Mouse (Mus musculus): ENCODE results near the gene Slc35g1.
"Not testable (repeated sequence)": the region's sequence is repeated elsewhere in the genome, so short reads cannot be mapped to it uniquely, and the experiment has no call there.

The Slc35g1 gene

DNA sequence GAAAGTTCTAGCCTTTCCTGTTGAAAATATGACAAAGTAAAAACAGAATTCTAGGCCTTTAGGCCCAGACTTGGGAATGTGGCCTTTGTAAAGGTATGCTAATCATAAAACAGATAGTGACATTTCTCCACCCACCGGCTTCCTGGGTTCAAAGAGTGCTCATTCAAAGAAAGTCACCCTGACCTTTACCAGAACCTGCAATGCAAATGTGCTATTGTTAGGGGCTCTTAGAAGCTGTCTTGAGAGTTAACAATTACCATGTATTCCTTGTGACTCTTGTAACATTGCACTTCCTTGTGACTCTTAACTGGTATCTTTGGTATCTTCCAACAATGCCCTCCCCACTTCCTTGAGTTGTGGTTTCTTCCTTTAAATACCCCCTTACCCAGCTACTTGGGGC lies 8.8 kb upstream of the Slc35g1 start:
- in situ Hi-C loops (cut with MboI; ENCODE audit: low sequenced_read_pairs), result not testable (repeated sequence)

DNA sequence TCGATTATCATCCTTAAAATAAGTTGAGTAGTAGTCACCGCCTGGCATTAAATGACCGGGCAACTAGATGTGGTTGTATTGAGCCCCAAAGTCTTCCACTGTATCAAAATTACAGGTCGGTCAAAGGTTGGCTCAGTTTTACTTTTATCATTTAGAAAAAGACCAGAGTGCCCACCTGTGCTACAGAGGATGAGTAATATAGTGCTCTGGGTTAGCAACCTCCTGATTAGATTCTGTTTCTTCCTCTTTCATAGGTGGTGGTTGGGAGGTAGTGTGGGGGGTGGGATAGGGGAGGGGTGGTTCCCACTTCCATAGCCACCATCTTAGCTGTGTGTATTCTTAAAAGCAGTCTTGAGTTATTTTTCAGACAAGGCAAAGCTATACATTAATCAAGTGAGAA lies 7.9 kb upstream of the Slc35g1 start:
- in situ Hi-C loops (cut with MboI; ENCODE audit: low sequenced_read_pairs), result no loop called here

DNA sequence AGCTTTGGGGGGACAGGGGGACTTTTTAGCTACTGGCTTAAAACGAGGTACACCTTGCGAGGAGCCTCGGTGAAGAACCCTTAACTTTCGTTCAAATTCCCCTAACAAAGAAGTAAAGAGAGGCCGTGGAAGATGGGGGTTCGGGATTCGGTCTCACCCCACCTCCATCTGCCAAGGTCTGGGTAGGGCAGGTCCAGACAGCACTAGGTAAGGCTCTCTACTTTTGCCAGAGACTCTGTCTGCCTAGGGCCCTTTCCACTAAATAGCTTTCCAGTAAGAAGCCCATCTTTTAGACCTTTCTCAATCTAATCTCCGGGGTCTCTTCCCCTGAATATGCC lies 822 bp downstream of the Slc35g1 start:
- in situ Hi-C loops (cut with MboI; ENCODE audit: low sequenced_read_pairs), result no loop called here

DNA sequence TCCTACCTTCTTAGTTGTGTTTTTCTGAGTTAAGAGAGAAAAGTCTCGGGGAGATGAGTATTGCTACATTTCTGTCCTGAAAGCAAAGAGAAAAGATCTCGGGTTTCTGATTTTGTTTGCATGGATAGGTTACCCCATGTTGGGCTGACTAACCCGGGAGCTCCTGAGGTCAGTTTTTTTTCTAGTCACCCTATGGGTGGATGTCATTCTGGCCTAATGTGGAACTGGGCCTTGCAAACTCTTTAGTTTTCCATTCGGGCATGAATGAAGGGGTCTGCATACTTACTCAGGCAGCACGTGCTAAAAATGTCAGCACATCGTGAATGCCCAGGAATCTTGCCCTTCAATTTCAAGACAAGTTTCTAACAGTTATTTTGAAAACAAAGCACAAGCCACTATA lies 1.2 kb downstream of the Slc35g1 start:
- in situ Hi-C loops (cut with MboI; ENCODE audit: low sequenced_read_pairs), result no loop called here

DNA sequence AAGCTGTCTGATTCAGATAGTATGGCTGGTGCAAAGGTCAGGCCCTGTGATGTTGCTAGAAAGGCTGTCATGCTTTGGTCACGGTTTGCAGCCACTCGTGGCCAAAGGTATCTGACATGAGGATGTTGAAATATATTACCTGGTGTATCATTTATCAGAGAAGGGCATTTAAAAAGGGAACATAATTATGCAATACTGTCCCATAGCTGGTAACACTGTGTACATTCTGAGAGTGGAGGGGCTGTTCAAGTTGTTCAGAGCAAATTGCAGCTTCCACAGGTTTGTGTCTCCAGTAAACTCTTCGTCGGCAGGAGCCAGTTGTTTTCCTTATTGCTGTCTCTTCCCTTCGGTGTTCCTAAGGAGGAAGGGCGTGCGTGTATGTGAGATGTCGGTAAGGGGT lies 3.2 kb downstream of the Slc35g1 start:
- in situ Hi-C loops (cut with MboI; ENCODE audit: low sequenced_read_pairs), result no loop called here

DNA sequence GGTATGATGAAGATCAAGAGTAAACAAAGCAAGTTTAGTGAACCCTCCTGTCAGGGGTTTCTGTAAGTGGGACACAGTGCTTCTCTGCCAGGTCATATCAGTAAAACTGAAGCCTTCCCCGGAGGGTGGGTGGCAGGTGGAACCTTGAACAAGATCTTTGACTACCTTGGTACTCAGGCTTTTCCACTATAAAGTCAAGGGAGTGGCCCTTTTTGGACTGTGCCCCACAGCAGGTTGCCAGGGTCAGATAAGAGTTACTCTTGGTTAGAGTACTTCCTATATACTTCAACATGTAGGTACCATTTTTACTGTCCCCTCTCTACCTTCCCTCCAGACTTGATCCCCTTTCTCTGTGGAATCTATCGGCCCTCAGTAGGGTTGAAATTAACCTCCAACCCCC lies 5.1 kb downstream of the Slc35g1 start:
- in situ Hi-C loops (cut with MboI; ENCODE audit: low sequenced_read_pairs), result no loop called here

DNA sequence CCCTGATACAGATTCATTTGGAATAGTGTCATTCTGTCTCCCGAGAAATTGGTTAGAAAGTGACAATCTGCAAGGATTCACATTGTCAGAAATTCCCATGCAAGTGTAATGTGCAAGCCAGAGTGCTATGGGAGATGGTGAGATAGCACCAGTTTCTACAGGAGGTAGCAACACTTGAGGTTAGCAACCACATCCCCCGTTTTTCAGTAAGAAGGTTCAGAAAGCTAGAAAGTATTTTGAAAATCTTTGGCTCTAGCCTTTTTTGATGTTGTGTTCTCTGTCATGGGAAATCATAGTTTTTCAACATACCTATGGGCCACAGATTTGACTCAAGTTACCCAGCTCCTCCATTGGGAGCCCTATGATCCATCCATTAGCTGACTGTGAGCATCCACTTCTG lies 5.6 kb downstream of the Slc35g1 start:
- in situ Hi-C loops (cut with MboI; ENCODE audit: low sequenced_read_pairs), result no loop called here

DNA sequence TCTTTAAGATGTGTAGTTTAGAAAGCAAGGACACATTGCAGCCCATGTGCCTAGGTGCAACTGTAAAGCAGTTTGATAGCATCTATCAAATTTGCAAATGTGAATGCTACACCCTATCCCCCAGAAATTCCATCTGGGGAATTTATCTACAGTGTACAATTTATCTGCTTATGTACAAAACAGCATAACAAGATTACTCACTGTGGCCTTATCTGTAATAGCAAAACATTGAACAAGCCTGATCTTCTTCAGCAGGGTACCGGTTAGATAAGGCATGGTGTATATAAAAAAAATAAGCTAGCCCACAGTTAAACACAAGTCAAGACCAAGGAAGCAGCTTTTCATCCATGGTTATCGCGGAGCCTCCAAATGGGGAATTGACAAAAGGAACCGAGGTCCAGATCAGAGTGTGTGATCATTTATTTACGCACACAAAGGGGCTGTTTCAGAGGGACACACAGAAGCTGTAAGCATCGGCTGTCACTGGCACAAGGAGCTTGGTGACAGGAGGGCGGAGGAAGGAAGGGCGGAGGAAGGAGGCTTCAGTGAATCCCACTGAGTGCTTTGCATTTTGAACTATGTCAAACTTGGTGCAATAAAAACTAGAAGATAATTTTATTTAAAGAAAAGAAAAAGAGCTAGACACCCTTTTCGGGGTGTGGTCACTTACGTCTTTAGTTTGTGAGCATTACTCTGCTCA lies 14.7 kb downstream of the Slc35g1 start:
- in situ Hi-C loops (cut with MboI; ENCODE audit: low sequenced_read_pairs), result no loop called here

DNA sequence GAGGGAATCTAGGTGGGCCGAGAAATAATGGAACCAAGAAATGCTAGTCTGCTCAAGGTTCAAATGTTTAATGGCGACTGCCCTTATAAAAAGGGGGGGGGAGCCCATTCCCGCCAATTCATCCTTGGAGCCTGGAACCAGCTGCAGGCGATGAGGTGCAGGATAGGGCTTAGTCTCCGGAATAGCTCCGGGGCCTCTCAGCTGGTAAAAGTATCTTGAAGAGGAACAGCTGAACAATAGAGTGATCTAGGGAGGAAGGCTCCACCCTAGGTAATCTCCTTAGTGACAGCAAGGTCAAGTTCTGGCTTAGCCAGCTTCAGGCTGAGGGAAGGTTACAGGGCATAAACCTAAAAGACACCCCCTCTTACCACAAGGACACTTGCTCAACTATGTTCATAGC lies 18.1 kb downstream of the Slc35g1 start:
- in situ Hi-C loops (cut with MboI; ENCODE audit: low sequenced_read_pairs), result no loop called here

DNA sequence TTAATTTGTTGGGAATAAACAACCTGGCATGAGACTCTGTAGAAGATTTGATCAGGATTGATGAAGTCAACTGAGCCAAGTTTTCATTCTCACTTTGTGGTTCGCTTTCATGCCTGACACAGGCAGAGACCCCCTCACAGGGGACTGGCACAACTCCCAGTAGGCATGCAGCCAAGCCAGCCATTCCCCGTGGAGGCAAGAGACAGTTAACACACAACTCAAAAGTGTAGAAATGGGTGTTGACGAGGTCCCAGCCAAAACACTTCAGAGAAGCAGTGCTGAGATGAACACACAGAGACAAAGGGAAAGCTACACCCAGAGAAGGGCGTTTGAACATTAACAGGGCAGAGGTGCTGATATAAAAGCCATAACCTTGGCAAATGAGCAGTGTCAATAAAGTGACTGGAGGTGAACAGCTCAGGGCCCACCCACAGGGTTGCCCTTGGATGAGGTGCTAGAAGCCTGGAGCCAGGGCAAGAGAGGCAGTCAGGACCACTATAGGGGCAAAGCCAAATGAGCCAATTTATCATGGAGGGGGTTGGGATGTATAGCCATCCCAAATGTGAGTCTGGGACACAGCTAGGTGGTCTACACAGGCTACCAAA lies 23.1 kb downstream of the Slc35g1 start:
- in situ Hi-C loops (cut with MboI; ENCODE audit: low sequenced_read_pairs), result no loop called here

DNA sequence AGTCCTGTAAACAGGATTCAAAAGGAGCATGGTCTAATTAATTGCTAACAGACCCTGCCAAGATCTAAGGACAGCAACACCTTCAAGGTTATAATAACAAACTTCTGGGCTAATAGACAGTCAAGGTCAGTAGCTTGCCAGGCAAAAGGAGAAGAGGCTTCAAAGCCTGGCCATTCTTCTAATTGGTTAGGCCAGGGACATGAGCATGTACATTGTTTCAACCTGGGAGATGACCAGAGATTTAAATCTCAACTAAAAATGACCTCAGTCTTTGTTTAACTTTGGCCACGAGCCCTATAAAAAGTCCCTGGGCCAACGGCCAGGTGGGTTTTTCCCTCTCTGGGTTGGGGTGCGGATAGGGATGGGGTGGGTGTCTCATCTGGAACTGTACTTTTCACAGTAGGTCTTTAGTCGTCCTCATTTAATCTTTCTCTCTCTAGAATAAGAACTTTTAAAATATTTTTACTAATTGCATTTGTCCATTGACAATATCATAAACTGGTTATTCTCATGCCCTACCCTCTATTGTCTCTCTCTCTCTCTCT lies 25.0 kb downstream of the Slc35g1 start:
- in situ Hi-C loops (cut with MboI; ENCODE audit: low sequenced_read_pairs), result no loop called here

DNA sequence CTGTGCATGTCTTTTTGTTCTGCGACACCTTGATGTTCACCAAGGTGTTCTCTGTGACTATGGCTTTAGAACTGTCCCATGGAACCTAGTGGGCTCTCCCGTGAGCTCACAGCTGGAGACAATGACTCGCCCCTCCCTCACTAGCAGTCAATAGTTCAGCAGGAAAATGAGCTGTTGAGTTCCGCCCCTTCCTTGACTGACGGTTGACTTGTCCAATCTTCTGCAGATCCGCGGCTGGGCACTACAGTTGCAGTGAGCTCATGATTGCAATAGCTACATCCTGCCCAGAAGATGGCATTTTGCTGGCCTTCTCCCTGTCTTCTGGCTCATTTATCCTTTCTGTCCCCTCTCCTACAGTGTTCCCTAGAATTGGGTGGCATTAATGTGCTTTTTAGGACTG lies 25.7 kb downstream of the Slc35g1 start:
- in situ Hi-C loops (cut with MboI; ENCODE audit: low sequenced_read_pairs), result no loop called here

DNA sequence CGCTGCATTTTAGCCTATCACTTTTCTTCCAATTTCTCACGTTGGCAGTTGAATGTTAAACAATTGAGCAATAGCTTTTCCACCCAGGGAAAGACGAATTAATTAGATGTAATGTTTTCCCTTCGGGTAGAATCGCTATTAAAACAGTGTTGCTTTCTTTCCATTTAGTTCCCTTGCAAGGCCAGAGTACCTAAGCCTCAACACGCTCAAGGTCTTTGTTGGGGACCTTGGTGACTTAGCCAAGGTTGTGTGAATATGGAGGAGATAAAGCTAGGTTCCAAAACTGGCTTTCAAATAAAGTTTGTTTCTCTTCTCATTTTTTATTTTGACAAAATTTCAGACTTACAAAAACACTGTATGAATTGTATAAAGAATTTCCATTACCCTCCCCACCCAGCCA lies 27.1 kb downstream of the Slc35g1 start:
- in situ Hi-C loops (cut with MboI; ENCODE audit: low sequenced_read_pairs), result no loop called here

DNA sequence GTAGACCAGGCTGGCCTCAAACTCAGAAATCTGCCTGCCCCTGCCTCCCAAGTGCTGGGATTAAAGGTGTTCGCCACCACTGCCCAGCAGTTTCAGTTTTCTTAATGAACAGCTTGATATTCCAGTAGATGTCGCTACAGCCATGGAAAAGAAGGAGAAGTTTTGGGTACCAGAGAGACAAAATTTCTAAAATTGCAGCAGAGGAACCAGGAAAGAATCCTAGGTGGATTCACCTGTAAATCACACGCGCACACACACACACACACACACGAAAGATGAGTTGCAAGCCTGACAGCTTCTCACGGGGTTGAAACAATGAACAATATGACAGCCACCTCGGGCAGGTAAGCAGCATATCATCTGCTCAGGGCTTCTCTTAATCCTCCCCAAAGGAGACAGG lies 28.1 kb downstream of the Slc35g1 start:
- in situ Hi-C loops (cut with MboI; ENCODE audit: low sequenced_read_pairs), result no loop called here

DNA sequence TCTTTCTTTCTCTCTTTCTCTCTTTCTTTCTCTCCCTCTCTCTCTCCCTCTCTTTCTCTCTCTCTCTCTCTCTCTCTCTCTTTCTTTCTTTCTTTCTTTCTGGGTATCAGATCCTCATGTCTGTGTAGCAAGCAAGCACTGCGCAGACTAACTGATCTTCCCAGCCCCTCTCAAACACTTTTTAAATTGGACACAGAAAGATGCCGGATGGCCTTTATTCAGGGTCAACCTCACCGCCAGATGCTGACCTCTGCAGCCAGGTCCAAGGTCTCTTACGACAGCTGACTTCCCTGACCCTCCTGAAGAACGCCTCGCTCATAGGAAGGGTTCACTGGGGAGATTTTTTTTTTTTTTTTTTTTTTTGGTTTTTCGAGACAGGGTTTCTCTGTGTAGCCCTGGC lies 28.8 kb downstream of the Slc35g1 start:
- in situ Hi-C loops (cut with MboI; ENCODE audit: low sequenced_read_pairs), result no loop called here

DNA sequence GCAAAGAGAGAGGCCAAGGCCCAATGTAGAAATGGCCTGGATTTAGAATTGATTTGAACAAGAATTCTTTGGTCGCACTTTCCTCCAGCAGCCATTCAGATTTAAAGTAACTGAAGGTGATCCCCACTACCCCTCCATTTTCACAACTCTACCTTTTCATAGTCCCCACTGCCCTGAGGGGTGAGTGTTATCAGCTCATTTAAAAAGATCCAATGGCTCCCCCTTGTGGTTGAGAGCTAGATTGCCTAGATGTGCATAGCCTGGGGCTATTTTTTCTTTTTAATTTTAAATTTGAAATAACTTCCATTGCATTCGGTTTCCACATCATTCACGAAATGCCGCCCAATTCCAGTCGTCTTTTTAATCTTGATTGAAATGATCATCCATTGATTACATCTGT lies 33.5 kb downstream of the Slc35g1 start:
- in situ Hi-C loops (cut with MboI; ENCODE audit: low sequenced_read_pairs), result no loop called here

DNA sequence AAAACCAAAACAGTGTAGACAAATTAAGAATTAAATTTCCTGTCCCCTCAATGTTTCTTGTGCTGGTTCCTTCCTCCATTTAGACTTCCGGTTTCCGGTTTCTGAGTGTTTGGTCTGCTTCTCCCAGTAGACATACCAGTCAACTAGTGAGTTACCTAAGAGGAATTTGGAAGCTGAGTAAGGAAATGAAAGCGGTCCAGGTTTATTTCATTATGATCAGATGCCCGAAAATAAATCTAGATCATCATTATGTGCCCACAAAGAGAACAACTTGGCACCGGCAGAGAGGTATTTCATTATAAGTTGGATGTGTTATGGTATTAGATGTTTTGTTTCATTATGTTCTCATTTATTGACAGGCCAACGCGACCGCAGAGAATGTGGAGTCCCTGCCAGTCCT lies 34.7 kb downstream of the Slc35g1 start:
- in situ Hi-C loops (cut with MboI; ENCODE audit: low sequenced_read_pairs), result no loop called here

DNA sequence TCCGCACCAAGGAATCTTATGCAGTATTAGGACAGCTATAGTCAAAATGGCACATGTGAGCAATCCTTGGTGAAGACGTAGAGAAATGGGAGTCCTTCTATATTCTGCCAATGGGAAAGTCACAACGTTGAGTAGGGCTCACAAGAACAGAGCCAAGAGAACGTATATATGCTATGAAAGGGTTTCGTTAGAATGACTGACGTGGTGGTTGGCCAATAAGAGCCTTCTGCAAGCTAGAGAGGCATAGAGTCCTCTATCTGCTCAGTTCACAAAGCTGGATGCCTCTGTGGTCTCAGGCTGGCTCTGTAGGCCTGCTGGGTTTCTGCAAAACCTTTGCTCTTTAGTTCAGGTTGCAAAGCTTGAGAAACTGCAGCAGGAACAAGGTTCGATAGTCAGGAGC lies 35.5 kb downstream of the Slc35g1 start:
- in situ Hi-C loops (cut with MboI; ENCODE audit: low sequenced_read_pairs), result no loop called here

DNA sequence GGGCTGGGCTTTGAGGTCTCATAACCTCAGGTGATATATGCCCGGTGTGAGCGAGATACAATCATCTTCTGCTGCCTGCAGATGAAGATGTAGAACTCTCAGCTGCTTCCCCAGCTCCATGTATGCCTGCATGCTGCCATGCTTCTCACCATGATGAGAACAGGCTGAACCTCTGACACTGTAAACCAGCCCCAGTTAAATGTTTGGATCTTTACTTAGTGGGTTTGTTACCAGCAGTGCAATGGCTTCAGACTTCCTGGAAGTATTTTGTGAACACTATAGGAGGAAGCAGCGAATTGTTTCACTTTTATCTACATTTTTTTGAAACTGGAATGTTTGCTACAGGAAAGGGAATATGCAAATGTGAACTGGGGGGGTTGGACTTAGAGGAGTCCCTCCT lies 36.2 kb downstream of the Slc35g1 start:
- in situ Hi-C loops (cut with MboI; ENCODE audit: low sequenced_read_pairs), result no loop called here

DNA sequence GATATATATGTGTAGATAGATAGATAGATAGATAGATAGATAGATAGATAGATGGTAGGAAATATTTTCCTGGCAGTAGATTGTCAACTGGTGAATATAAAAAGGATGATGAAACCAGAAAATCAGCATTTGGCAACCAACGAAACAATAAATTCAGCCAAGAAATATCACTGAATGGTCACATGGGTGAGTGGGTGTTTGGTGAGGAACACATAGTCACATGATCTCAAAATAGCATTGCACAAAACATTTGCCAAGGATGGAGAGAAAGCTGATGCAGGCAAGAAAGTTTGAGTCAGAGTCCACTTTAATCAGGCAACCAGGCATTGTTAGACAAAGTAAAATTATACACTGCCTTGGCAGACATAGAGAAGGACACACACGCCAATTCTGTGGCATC lies 37.6 kb downstream of the Slc35g1 start:
- in situ Hi-C loops (cut with MboI; ENCODE audit: low sequenced_read_pairs), result no loop called here

DNA sequence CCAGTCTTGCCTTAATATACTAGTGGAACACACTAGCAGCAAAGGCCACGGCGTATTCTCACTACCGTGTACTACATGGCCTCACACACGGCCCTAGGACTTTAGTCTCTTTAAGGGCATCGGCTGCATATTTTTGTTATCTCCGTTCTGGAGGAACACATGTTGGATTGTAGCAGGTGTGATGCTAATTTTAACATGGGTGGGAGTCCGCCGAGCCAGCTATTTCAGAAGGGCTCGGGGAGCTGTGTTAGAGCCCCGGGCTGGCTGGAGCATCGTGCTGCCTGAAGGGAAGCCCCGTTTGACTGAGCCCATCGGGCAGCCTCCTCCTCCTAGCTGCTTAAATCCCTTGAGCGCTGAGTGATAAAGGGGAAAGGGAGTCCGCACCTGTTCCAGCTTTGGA lies 39.4 kb downstream of the Slc35g1 start:
- in situ Hi-C loops (cut with MboI; ENCODE audit: low sequenced_read_pairs), result no loop called here

DNA sequence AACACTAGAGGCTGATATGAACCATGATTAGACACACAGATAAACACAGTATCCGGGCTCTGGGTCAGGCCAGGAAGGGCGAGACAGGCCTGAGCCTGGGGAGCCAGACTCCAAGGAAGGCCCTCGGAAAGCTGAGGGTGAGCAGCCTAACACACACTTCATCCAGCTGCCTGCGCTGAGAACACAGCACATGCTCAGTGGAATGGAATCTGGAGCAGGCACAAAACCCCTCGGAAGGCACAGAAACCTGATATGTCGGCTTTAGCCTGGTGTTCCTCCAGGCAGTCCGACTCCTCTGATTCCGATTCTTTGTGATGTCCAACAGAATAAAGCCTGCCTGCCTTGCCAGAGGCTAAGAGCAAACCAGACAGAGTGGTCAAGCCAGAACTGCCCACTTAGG lies 46.1 kb downstream of the Slc35g1 start:
- in situ Hi-C loops (cut with MboI; ENCODE audit: low sequenced_read_pairs), result no loop called here

DNA sequence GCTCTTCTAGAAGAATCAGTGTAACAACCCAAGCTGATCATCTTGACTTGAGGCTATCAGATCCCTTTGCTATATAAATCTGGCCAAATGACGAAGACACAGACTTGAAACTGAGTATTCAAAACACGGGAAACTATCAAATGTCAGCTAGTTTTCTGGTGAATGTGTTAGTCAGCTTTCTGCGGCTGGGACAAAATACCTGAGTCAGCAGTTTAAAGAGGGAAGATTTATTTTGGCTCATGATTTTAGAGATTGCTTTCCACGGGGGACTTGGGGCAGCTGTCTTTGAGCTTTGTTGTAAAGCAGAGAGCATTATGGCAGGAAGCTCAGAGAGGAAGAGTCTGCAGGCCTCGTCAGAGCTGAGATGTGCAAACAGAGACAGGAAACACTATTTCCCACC lies 50.0 kb downstream of the Slc35g1 start:
- in situ Hi-C loops (cut with MboI; ENCODE audit: low sequenced_read_pairs), result no loop called here

Data from CH12F3 (cell line).